Mouse (Mus musculus): ENCODE results near the gene Slc25a28.

Slc25a28 gene

GRCm38 (mm10) chr19:43675525-43676400 lies 1.1 kb upstream of the Slc25a28 start:
- DNase-seq (ENCODE audit: low spot score): no peak

- DNase-seq (ENCODE audit: low spot score): no peak
Measured at GRCm38 (mm10) chr19:43674316-43674689, 378 bp downstream of the Slc25a28 start.

DNA sequence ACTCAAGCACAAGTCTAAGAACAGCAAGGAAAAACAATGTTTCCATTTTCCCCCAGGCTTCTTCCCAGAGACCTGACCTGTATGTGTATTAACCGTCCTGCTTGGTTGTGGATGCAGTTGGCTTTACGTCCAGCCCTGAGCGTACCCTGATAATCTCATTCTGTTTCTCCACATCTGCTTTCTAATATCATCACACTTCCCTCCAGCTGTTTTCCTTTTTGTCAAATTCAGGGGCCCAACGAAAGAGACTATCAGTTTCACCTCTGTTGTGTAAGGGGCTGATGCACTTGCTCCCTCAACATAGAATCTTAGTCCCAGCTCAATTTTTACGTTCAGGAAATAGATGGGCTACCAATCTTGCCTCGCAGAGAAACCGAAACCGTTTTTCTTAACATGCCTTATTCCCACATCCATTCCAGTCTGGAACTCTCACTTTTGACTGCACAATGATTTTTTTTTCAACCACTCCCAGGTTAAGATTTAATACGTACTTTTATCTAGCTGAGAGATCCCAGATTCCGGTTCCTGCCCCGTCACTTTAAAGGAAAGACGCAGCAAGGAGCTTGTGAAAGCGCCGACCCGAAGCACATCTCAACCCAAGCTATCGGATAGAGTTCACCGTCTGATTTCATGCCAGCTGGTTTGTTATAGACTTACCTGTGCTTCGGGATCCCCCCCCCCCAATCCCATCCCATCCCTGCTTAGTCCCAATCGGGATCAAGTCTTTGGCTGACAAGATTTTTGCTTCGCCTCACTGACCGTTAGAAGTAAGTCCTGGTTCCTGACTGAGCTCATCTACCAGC lies 967 bp downstream of the Slc25a28 start:
- DNase-seq (ENCODE audit: low spot score): no peak

- no peak for DNase-seq (ENCODE audit: low spot score)
Measured at GRCm38 (mm10) chr19:43671054-43671453, 3.6 kb downstream of the Slc25a28 start.

DNA sequence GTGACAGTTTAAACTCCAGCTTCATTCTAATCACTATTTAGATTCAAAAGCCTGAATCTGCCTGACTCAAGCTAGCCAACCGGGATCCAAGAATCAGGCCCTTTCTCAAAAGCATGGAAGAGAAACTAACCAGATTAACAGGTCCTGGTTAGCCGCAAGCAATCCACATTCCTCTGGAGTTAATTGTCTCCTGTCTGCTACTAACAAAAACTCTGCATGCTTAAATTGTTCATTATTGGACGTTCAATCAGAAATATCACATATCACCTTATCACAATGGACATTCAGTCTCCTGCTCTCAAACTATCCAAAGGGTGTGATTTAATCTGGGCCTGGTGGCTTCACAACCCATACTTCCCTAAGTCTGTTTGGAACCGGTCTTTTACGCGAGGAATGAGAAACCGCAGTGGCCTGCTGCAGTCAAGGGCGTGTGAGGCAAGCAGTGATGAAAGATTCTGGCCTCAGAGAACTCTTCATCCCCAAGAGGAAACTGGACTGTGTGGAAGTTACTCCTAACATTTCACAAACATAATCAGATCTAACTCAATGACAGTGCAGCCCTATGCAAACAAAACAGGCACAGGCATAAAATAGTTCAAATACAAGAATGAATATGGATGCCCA lies 5.4 kb downstream of the Slc25a28 start:
- DNase-seq (ENCODE audit: low spot score): no peak

GRCm38 (mm10) chr19:43667430-43667809 lies 7.3 kb downstream of the Slc25a28 start:
- DNase-seq (ENCODE audit: low spot score): no peak

DNA sequence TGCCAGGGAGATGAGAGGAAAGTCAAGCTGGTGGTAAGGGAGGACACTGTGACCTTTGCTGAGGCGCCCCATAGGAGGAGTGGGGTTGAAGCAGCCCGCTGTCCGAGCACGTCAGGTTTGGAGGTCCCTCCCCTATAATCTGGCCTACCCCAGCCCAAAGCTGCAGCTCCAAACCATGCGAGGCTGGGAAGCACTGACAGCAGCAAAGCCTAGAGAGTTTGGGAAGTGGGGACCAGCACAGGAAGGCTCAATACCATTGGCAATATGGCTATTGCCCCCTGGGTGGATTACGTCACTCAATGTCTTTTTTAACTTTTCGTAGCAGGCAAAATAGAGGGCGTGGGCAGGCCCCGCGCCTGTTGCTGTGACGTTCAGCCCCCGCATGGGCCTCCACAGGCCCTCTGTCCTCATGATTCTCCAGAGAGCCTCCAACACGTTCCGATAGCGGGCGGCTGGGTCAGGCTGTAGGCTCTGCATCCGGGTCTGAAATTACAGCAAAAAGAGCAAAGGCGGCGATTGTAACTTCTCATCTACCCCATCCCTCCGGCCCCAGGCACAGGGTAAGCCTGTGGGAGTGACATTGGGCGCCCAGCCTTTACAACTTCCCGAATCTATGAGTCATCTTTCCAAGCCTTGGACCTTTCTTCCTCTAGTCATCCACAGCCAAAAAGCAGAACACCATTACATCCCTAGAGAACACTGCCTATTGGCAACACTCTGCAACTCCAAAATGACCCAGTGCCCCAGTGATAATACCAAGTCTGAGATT lies 7.8 kb downstream of the Slc25a28 start:
- DNase-seq (ENCODE audit: low spot score): no peak

GRCm38 (mm10) chr19:43665441-43666048 lies 9.1 kb downstream of the Slc25a28 start:
- DNase-seq (ENCODE audit: low spot score): no peak

- no peak for DNase-seq (ENCODE audit: low spot score)
Measured at GRCm38 (mm10) chr19:43663471-43663870, 11.2 kb downstream of the Slc25a28 start.

DNA sequence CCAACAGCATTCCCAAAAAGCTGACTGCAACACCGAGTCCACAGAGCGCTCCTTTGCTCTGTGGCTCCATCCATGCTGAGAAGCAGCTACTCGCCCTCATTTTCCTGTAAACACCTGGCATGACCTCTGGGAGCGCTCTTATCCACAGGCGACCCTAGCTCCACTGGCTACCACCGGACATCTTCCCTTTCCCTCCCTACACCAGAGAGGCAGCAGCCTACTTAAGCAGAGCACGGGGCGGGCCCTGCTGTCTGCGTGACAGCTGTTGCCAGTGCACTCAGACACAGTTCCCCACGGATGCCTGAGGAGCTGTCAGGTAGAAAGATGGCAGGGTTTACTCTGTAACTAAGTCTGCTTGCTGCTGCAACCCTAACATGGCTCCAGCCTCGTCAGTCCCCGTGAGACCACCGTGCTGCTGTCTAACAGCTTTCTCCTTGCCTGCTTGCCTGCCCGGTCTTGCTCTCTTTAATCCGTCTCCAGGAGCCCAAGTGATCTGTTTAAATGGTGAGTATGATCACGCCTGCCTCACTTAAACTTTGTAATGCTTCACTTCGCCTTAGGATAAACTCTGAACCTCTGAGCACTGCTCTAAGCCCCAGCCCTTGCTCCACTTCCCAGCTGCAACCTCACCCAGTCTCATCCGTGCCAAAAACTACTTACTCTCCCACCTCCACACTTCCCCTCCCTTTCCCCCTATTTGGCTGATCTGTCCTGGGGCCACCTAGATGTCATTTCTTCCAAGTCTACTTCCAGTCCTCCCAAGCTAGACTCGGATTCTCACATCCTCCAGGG lies 12.3 kb downstream of the Slc25a28 start:
- DNase-seq (ENCODE audit: low spot score): no peak

- DNase-seq (ENCODE audit: low spot score): no peak
Measured at GRCm38 (mm10) chr19:43660774-43661173, 13.9 kb downstream of the Slc25a28 start.

DNA sequence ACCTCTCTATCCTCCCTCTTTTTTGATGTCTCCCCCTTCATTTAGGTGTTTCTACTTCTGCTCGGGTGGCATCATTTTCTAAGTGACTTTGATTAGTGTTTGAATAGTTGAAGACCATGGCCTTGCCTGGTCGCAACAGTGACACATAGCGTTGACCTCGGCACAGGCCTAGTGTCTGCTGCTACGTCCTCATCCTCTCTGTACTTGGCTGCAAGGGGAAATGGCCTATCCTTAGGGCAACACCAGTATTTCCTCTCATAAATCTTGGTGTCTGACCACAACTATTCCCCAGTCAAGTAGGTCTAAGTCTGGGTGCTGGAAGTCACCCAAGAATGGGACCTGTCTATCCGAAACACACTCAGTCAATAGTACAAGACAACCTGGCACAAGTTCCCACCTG lies 15.0 kb downstream of the Slc25a28 start:
- DNase-seq (ENCODE audit: low spot score): no peak

GRCm38 (mm10) chr19:43655735-43656492 lies 18.8 kb downstream of the Slc25a28 start:
- DNase-seq (ENCODE audit: low spot score): no peak

GRCm38 (mm10) chr19:43651241-43651785 lies 23.4 kb downstream of the Slc25a28 start:
- no peak for DNase-seq (ENCODE audit: low spot score)

GRCm38 (mm10) chr19:43648343-43648742 lies 26.3 kb downstream of the Slc25a28 start:
- DNase-seq (ENCODE audit: low spot score): no peak

DNA sequence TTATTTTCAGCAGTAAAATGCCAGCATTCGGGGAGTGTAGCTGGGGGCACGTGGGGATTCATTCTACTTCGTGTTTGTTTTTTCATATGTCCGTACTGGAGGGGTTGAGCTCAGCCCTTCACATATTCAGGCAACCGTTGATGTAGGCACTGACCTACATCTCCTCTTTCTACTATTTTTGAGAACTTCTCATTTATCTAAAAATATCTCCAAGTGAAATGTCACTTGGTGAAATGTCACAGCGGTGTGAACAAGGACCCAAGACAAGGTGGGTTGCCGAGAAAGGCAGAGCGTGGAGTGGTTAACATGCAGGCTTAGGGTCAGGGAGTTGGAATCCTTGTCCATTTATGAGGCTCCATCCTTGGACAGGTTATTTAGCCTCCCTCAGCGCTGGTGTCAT lies 27.4 kb downstream of the Slc25a28 start:
- no peak for DNase-seq (ENCODE audit: low spot score)

DNA sequence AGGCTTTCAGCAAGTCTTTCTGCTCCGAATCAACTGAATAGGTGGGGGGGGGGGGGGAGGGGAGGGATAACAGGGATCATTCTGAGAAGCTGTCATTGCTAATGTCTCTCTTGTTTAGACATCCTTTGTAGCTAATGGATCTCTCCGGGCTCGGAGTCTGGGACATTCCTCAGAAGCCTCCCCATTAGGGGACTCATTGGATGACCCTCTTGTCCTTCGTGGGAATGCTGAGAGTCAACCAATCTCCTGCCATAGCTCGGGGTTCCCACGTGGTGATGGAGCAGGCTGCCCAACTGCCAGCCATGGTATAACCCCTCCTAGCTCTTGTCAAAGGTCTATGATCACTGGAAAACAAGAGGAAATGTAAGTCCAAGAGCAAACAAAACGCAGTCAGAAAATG lies 27.8 kb downstream of the Slc25a28 start:
- DNase-seq (ENCODE audit: low spot score): no peak

GRCm38 (mm10) chr19:43645508-43645907 lies 29.2 kb downstream of the Slc25a28 start:
- no peak for DNase-seq (ENCODE audit: low spot score)

DNA sequence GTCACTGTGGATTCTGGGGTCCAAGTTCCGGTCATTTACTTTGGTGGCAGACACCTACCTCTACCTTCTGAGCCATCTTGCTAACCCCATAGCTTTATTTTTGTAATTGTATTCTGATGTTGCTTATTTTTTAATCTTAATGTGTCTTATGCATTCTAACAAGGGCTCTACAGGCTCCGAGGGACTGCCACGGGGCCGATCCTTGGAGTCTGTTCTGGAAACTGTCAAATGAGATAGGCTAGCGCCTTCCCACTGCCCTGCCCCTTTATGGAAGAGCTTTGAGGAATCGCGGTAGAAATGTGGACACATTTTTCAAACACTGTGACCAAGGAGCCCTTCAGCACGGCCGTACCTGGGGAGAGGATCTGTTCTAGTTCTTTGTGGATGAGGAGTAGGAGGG lies 31.8 kb downstream of the Slc25a28 start:
- DNase-seq (ENCODE audit: low spot score): no peak

DNA sequence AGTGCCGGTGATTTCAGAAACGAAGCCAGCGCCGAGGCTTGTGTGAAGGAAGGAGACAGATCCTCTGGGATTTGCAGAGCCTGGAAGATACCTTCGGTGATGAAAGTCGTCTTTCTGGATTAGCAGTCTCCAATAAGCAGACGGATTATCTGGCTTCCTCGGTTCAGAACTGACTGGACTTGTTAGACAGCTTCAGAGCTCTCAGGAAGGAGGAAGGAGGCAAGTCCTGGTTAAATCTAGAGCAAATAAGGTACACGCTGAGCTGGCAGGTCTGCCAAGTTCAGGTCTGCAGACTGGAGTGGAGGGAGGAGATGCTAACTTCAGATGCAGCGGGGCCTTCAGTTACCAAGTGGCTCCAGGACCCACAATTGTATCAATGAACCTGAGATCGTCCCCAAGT lies 32.8 kb downstream of the Slc25a28 start:
- no peak for DNase-seq (ENCODE audit: low spot score)
